Mouse (Mus musculus): Measurements from ENCODE around the gene Fhl1. TPM values are rescaled to one million over a fixed set of nuclear protein-coding genes. Genes with fewer than 3 reads are reported as not detected.

Fhl1 gene
- polyA plus RNA-seq, 1 experiment from 2014 or later = 139 TPM

GRCm38 (mm10) chrX:56756352-56756751 lies 24.8 kb downstream of the Fhl1 start:
- no peak overlapping the region for H3K9ac ChIP-seq

GRCm38 (mm10) chrX:56760257-56760760 lies 28.7 kb downstream of the Fhl1 start:
- Histone ChIP-seq H3K4me3 (no peak overlapping the region), H3K36me3 (no peaks in the 10 kb centered on the region), H3K4me2 (no peak overlapping the region), H3K4me1 (replicated peaks) (no peaks in the 10 kb centered on the region), H3K27ac (replicated peaks) (no peak overlapping the region), H3K9me3 (no peaks in the 10 kb centered on the region), H3K27me3 (no peaks in the 10 kb centered on the region), H3K9ac (no peak overlapping the region)
- WGBS = 91% methylated on average over 3 of the region's 3 CpGs
- no peak for ATAC-seq (ENCODE audit: low read depth)

More at GRCm38 (mm10) chrX:56756352-56756751, 24.8 kb downstream of the Fhl1 start:
- Histone ChIP-seq H3K4me2 (no peak overlapping the region), H3K27ac (replicated peaks) (no peak overlapping the region), H3K36me3 (no peaks in the 10 kb centered on the region), H3K9me3 (no peaks in the 10 kb centered on the region), H3K4me3 (no peak overlapping the region), H3K4me1 (replicated peaks) (no peaks in the 10 kb centered on the region), H3K27me3 (no peaks in the 10 kb centered on the region)
- ATAC-seq (ENCODE audit: low read depth) = no peak
- 85% methylated on average over 7 of the region's 7 CpGs for WGBS

- no peaks in the 10 kb centered on the region for H3K9me3 ChIP-seq
- no peak for ATAC-seq (ENCODE audit: low read depth)
- no peak overlapping the region for H3K4me3 ChIP-seq
- H3K36me3 ChIP-seq = no peaks in the 10 kb centered on the region
- H3K4me2 ChIP-seq = no peak overlapping the region
- no peak overlapping the region for H3K9ac ChIP-seq
- no peaks in the 10 kb centered on the region for H3K27me3 ChIP-seq
- no peak overlapping the region for H3K27ac ChIP-seq (replicated peaks)
- H3K4me1 ChIP-seq (replicated peaks) = no peaks in the 10 kb centered on the region
Observed at GRCm38 (mm10) chrX:56769838-56770237, 38.3 kb downstream of the Fhl1 start.

- H3K27ac ChIP-seq (replicated peaks) = no peak overlapping the region
- H3K9me3 ChIP-seq = no peaks in the 10 kb centered on the region
- no peaks in the 10 kb centered on the region for H3K36me3 ChIP-seq
- H3K27me3 ChIP-seq = no peaks in the 10 kb centered on the region
- WGBS = 74% methylated on average over 1 of the region's 1 CpGs
- no peaks in the 10 kb centered on the region for H3K4me1 ChIP-seq (replicated peaks)
- no peak overlapping the region for H3K4me3 ChIP-seq
- H3K9ac ChIP-seq = no peak overlapping the region
- ATAC-seq (ENCODE audit: low read depth) = no peak
- no peak overlapping the region for H3K4me2 ChIP-seq
Observed at GRCm38 (mm10) chrX:56771751-56772150, 40.2 kb downstream of the Fhl1 start.

GRCm38 (mm10) chrX:56773329-56773728 lies 41.7 kb downstream of the Fhl1 start:
- H3K4me3 ChIP-seq = no peak overlapping the region
- H3K9me3 ChIP-seq = no peaks in the 10 kb centered on the region
- no peak overlapping the region for H3K27ac ChIP-seq (replicated peaks)
- H3K4me1 ChIP-seq (replicated peaks) = no peaks in the 10 kb centered on the region
- H3K36me3 ChIP-seq = no peaks in the 10 kb centered on the region
- no peaks in the 10 kb centered on the region for H3K27me3 ChIP-seq
- no peak for ATAC-seq (ENCODE audit: low read depth)
- no peak overlapping the region for H3K9ac ChIP-seq
- WGBS = 91% methylated on average over 4 of the region's 4 CpGs
- H3K4me2 ChIP-seq = no peak overlapping the region

- ATAC-seq (ENCODE audit: low read depth) = no peak
- no peak overlapping the region for H3K4me2 ChIP-seq
- no peaks in the 10 kb centered on the region for H3K9me3 ChIP-seq
- no peaks in the 10 kb centered on the region for H3K27me3 ChIP-seq
- peaks cover 13% of the 10 kb centered on the region; the same call in 1 of the 2 replicates for H3K36me3 ChIP-seq
- H3K9ac ChIP-seq = no peak overlapping the region
- H3K27ac ChIP-seq (replicated peaks) = no peak overlapping the region
- H3K4me1 ChIP-seq (replicated peaks) = no peaks in the 10 kb centered on the region
- WGBS = 71% methylated on average over 6 of the region's 6 CpGs
- no peak overlapping the region for H3K4me3 ChIP-seq
Observed at GRCm38 (mm10) chrX:56786281-56787061, 54.9 kb downstream of the Fhl1 start.

- no peak overlapping the region for H3K27ac ChIP-seq (replicated peaks)
- no peak overlapping the region for H3K4me3 ChIP-seq
- H3K9ac ChIP-seq = no peak overlapping the region
- H3K27me3 ChIP-seq = no peaks in the 10 kb centered on the region
- H3K4me1 ChIP-seq (replicated peaks) = no peaks in the 10 kb centered on the region
- no peak overlapping the region for H3K4me2 ChIP-seq
- WGBS = 68% methylated on average over 3 of the region's 3 CpGs
- ATAC-seq (ENCODE audit: low read depth) = no peak
- no peaks in the 10 kb centered on the region for H3K9me3 ChIP-seq
- peaks cover 13% of the 10 kb centered on the region; the same call in 1 of the 2 replicates for H3K36me3 ChIP-seq
Observed at GRCm38 (mm10) chrX:56787486-56787885, 55.9 kb downstream of the Fhl1 start.

GRCm38 (mm10) chrX:56790591-56790990 lies 59.0 kb downstream of the Fhl1 start:
- Histone ChIP-seq H3K9me3 (0 out of 2 replicates have a peak, but pooled peaks cover 4% of the 10 kb centered on the region), H3K27me3 (no peaks in the 10 kb centered on the region), H3K36me3 (peaks cover 19% of the 10 kb centered on the region; the same call in 1 of the 2 replicates), H3K4me1 (replicated peaks) (no peaks in the 10 kb centered on the region), H3K9ac (no peak overlapping the region), H3K27ac (replicated peaks) (no peak overlapping the region), H3K4me2 (no peak overlapping the region), H3K4me3 (no peak overlapping the region)
- 81% methylated on average over 4 of the region's 4 CpGs for WGBS
- no peak for ATAC-seq (ENCODE audit: low read depth)

GRCm38 (mm10) chrX:56791268-56791667 lies 59.7 kb downstream of the Fhl1 start:
- Histone ChIP-seq H3K4me1 (replicated peaks) (no peaks in the 10 kb centered on the region), H3K36me3 (peaks cover 19% of the 10 kb centered on the region; the same call in 1 of the 2 replicates), H3K27me3 (no peaks in the 10 kb centered on the region), H3K4me3 (no peak overlapping the region), H3K4me2 (no peak overlapping the region), H3K27ac (replicated peaks) (no peak overlapping the region), H3K9ac (no peak overlapping the region), H3K9me3 (0 out of 2 replicates have a peak, but pooled peaks cover 4% of the 10 kb centered on the region)
- WGBS = 55% methylated on average over 15 of the region's 15 CpGs
- 0 out of 2 replicates have a peak, but pooled peaks have one; percentile 63 for ATAC-seq (ENCODE audit: low read depth)

GRCm38 (mm10) chrX:56821765-56822603 lies 90.4 kb downstream of the Fhl1 start, which contains the start of gene Map7d3:
TSS of gene Map7d3 (minus strand) at chrX:56822326.
- 0 out of 2 replicates have a peak within 1 kb of the TSS, but pooled peaks have one; percentile 36 for H3K9ac ChIP-seq
- no peaks in the 10 kb centered on the region for H3K27me3 ChIP-seq
- WGBS = 20% methylated on average over 35 of the region's 35 CpGs
- H3K27ac ChIP-seq (replicated peaks) = no peak within 1 kb of the TSS
- H3K9me3 ChIP-seq = no peaks in the 10 kb centered on the region
- H3K4me2 ChIP-seq = peak within 1 kb of the TSS; percentile 63
- no peaks in the 10 kb centered on the region for H3K4me1 ChIP-seq (replicated peaks)
- no peak; the same call in 1 of the 2 replicates for ATAC-seq (ENCODE audit: low read depth)
- peak within 1 kb of the TSS; percentile 40 for H3K4me3 ChIP-seq
- no peaks in the 10 kb centered on the region for H3K36me3 ChIP-seq

- 84% methylated on average over 6 of the region's 6 CpGs for WGBS
- H3K4me3 ChIP-seq = no peak overlapping the region
- no peak overlapping the region for H3K27ac ChIP-seq (replicated peaks)
- no peak overlapping the region for H3K4me2 ChIP-seq
- H3K9me3 ChIP-seq = no peaks in the 10 kb centered on the region
- no peak for ATAC-seq (ENCODE audit: low read depth)
- H3K36me3 ChIP-seq = no peaks in the 10 kb centered on the region
- H3K27me3 ChIP-seq = no peaks in the 10 kb centered on the region
- H3K4me1 ChIP-seq (replicated peaks) = no peaks in the 10 kb centered on the region
- no peak overlapping the region for H3K9ac ChIP-seq
Observed at GRCm38 (mm10) chrX:56827492-56827891, 95.9 kb downstream of the Fhl1 start.

- Histone ChIP-seq H3K9ac (no peak overlapping the region), H3K27me3 (no peaks in the 10 kb centered on the region), H3K4me1 (replicated peaks) (no peaks in the 10 kb centered on the region), H3K9me3 (no peaks in the 10 kb centered on the region), H3K36me3 (no peaks in the 10 kb centered on the region), H3K27ac (replicated peaks) (no peak overlapping the region), H3K4me3 (no peak overlapping the region), H3K4me2 (no peak overlapping the region)
- ATAC-seq (ENCODE audit: low read depth) = no peak
- WGBS = 87% methylated on average over 6 of the region's 6 CpGs
Observed at GRCm38 (mm10) chrX:56835842-56836241, 104.3 kb downstream of the Fhl1 start.
